Mouse (Mus musculus): ENCODE data around the gene Nr2c2ap.

Gene Nr2c2ap

DNA sequence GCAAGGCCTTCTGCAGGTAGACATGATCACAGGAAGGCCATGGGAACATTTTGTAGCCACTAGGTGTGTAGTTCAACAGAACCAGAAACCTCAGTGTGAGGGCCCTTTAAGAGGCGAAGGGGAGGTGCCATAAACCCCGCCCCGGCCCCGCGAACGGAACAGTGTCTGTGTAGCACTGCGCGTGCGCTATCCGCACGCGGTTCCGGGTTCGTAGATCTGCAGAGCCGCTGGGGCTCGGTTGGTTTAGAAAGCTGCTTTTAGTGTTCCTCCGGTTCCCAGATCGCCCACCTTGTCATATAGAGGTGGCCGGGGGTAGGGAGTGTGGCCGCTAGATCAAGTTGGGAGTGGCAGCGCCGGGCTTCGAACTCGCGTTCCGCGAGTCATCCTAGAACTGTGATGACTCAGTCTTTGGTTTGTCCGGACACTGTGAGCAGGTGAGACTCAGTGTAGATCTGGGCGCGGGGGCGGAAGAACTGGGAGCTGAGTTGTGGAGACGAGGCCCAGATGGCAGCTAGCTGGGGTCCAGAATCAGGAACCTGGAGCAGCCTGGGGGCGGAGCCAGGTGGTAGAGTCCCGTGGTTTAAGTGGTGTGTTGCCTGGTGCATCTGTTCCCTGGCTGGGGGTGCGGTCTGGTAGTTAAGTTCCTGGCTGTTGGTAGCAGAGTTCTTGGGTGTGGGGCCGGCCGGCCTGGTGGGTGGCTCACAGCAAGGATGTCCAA, at the start of gene Nr2c2ap:
Gene Nr2c2ap (plus strand): TSS at position 168 of the 718 bp plus-strand sequence.
- in situ Hi-C loops (cut with MboI) = no loop called here

- in situ Hi-C loops (cut with MboI) = no loop called here
Observed at GRCm38 (mm10) chr8:70081976-70082375, 49.2 kb upstream of the Nr2c2ap start.

DNA sequence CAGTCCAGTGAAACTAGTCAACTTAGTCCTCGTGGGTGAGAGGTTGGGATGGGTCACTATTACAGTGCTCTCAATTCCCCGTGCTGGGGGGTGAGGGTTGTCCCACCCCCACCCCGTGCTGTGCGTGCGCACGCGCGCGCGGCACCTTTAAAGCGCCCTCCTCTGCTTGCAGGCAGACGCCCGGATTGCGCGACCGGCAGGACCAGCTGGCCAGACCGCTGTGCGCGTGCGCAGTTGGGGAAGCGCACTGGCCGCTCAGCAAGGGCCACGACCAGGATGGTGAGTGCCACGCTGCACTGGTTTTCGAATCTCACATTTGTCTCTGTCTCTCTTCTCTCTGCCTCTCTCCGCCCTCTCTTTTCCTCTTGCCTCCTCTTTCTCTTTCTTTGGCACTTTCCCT, 47.8 kb upstream of the Nr2c2ap start, which contains the start of gene Hapln4:
Gene Hapln4 (plus strand): TSS at position 173 of the 400 bp plus-strand sequence.
- in situ Hi-C loops (cut with MboI) = no loop called here

- in situ Hi-C loops (cut with MboI) = no loop called here
Observed at GRCm38 (mm10) chr8:70084191-70085065, 46.7 kb upstream of the Nr2c2ap start.

GRCm38 (mm10) chr8:70086151-70086550, 45.0 kb upstream of the Nr2c2ap start:
- in situ Hi-C loops (cut with MboI) = no loop called here

DNA sequence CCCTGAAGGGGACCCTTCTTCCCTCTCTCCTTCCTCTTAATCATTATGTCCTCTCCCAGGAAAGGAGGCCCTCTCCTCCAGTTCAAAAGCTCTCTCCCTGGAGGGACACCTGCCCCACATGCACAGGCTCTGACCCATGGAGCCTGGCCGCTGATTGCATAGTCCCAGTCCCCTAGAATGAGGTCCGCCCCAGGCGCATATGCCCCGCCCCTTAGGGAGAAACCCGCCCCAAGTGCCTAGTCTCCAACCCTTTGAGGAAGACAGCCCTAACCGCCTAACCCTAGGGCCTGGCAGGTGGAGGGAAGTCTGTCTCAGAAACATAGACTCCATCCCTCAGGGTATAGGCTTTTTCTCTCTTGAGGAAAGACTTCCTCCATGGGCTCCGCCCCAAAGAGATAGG, 43.9 kb upstream of the Nr2c2ap start:
- in situ Hi-C loops (cut with MboI) = no loop called here

- in situ Hi-C loops (cut with MboI) = no loop called here
Observed at GRCm38 (mm10) chr8:70087836-70088650, 43.1 kb upstream of the Nr2c2ap start.

GRCm38 (mm10) chr8:70089296-70089960, 41.7 kb upstream of the Nr2c2ap start:
- in situ Hi-C loops (cut with MboI) = no loop called here

- in situ Hi-C loops (cut with MboI) = no loop called here
Observed at GRCm38 (mm10) chr8:70092786-70093185, 38.3 kb upstream of the Nr2c2ap start.

- in situ Hi-C loops (cut with MboI) = no loop called here
Observed at GRCm38 (mm10) chr8:70099276-70099675, 31.9 kb upstream of the Nr2c2ap start.

DNA sequence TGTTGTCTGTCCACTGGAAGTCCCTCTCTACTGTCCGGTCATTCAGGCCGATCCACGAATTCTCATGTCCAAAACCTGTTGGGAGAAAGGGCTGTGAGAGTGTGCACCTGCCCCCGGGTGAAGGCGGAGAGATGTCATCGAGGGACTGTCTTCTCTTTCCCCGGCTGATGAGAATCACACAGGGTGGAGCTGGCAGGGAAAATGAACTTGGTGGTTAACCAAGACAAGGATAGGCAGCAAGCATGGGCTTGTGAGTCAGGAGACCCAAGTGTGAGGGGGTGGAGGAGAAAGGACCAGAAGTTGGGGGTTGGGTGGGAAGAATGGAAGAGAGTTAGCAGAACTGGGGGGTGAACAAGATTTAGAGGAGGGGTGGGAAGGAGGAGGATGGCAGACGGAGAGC, 30.9 kb upstream of the Nr2c2ap start:
- in situ Hi-C loops (cut with MboI) = no loop called here

DNA sequence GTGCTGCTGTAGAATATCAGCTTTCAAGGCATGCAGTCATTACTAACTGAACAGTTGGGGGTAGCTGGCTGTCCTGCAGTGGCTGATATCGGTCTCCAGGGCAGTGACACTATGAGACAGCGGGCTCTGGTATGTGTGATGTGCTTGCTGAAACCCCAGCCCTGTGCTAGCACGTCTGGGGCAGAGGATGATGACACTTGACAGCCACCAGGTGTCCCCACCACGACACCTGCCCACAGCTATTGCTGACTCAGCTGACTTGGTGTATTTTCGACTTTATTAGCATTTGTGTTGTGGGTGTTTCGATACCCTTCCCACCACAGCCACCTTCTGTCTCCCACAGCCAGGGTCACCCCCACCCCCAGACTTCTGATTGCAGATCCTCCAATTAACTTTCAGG, 26.6 kb upstream of the Nr2c2ap start:
- in situ Hi-C loops (cut with MboI) = no loop called here

- in situ Hi-C loops (cut with MboI) = no loop called here
Observed at GRCm38 (mm10) chr8:70104922-70105321, 26.2 kb upstream of the Nr2c2ap start.

DNA sequence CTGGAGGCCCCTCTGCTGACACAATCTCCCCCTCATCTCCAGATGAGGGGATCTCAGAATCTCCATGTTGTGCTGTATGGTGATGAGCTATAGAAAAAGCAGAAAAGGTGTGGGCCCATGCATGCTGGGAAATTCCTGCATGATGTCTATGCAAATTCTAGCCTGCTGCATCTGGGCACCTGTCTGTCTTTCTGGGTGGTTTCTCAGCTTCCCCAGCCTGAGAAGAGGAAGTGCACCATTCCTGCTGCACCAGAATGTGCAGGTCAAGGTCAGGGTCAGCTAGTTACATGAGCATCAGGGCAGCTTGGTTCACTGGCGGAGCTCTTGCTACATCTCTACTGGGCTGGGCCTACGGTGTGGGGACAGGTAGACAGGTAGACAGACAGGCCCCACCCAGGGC, 20.7 kb upstream of the Nr2c2ap start:
- in situ Hi-C loops (cut with MboI) = no loop called here

GRCm38 (mm10) chr8:70111192-70111795, 19.8 kb upstream of the Nr2c2ap start:
- in situ Hi-C loops (cut with MboI) = no loop called here

DNA sequence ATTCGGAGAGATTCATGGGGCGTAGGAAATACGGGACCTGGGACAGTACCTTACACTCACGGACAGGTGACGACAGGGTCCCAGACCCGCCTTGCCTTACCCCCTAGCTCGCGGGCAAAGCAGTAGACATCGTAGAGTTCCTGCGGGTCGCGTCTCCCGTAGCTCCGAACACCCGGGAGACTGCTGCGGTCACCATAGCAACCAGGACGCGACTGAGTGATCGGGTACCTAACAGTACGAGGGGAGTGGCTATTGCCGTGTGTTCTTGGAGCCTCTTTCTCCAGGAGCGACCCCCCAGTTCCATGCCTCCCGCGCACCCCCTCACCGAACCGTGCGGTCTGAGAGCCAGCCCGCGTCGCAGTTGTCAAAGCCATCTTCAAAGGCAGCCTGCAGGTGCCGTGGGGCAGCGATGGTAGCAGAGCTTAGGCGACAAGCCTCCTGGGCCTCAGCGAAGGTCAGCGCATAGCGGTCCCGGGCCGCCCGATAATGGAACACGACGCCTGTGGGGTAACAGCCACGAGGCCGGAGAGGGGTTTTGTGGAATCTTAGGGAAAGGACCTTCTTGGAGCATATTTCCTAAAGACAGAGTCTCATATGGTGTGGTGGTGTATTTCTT, 18.6 kb upstream of the Nr2c2ap start:
- in situ Hi-C loops (cut with MboI) = no loop called here

DNA sequence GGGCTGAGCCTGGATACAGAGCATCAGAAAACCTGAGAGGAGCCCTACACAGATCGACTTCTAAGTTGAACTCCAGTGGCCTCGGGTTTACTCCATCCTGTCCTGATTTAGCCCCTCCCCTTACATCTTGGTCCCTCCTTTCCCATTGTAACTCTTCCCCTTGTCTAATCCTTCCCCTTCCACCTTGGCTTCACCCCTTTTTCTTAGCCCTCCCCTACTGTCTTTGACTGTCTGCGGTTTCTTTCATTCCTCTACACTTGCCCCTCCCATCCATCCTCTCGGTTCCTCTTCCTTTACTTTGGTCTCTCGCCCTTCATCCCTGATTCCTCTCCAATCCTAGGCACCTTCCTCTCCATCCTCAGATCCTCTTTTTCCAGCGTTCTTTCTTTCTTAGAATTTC, 16.6 kb upstream of the Nr2c2ap start:
- in situ Hi-C loops (cut with MboI) = no loop called here

GRCm38 (mm10) chr8:70114892-70115291, 16.2 kb upstream of the Nr2c2ap start:
- in situ Hi-C loops (cut with MboI) = no loop called here

DNA sequence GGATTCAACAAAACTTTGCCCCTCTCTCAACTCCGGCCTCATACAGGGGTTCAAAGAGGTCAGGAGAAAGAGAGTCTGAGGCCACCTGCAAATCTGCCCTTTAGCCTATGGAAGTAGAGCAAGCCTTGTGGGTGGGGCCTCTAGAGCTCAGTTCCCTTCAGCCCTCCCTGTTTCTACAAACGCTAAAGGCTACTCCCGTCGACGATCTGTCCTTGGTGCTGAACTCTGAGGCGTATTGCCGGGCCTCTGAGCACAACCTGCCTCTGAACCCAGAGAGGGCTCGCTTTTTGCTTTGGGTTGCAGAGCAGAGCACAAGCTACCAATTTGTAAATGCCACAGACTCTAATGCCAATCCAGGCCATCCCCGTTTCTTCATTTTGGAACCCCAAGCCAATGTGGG, 13.5 kb upstream of the Nr2c2ap start:
- in situ Hi-C loops (cut with MboI) = no loop called here

Measured in mature B cell (primary cell).